Mouse (Mus musculus) adrenal gland, adult 8-10 months (tissue): ENCODE data around the gene Pilra. TPM values are rescaled to one million over a fixed set of nuclear protein-coding genes. Genes with fewer than 3 reads are reported as not detected.
A peak's percentile ranks its signal among the peaks of the same experiment; 100 is the strongest.

Experiments used
- DNase-seq: peaks from one replicate; pipeline ENCODE4 v3.0.0; 2022
- total RNA-seq, 4 experiments: library from RNA; stranded (reverse); gene quantifications; 2 replicates each; pipeline ENCODE4 v1.2.4; 2022

Pilra gene
- total RNA-seq, 4 experiments from 2014 or later = 1.8 to 5.8 (median 4.1) TPM

DNA sequence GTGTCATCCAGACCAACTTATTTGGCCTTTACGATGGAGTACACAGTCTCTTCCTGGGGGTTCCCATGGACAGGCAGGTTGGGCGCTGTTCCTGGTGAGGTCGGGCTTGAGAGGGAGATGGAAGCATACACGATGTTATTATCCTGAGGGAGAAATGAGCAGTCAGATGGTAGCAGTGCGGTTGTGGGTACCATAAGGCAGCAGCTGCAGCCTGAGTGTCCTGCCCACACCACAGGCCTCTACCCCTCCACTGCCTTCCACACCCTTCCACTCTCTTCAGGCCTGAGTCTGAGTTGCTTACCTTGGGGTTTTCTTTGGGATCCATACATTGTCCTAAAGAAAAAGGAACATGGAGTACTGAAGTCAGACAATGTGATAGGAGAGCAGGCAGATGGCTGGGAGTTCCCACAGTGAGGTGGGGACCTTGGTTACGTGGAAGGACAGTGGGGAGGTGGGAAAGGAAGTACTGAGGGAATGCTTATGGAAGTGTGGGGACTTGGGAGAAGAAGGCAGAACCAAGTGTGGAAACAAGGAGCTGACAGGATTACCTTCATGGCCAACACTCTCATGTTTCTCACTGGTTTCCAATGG lies 12.5 kb downstream of the Pilra start:
- DNase-seq = no peak

DNA sequence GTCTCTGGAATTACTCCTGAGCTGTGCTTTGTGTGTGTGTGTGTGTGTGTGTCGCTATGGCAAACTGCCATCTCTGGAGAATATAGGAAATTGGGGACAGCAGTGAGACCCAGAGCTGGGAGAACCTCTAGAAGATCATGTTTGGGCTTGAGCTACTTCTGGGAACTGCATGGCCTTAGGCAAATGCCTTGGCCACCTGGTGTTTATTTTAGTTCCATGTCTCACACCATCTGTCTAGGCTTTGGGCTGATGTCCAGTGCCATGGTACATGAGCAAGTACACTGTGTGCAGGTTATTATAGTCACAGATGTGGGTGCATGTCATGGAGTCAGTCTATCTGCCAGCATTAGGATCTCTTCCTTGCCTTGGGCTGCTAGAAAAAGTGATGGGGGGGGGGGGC lies 13.5 kb downstream of the Pilra start:
- no peak for DNase-seq

DNA sequence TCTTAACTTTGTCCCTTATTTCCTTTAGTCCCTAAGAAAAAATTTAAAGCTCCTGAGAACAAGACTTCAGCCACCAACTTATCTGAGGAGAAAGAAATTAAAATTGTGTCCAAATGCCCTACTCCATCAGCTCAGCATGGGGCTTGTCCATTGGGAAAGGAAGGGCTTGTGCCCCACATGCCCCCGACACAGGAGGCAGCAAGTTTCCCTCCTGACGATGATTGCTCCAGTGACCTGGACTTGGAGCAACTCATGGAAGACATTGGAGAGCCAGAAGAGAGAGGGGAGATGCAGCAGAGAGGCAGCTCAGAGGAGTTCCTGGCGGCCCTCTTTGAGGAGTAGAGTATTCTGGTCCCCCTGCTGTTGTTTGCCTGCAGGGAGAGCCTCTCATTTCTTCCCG lies 14.0 kb downstream of the Pilra start:
- DNase-seq = no peak

DNA sequence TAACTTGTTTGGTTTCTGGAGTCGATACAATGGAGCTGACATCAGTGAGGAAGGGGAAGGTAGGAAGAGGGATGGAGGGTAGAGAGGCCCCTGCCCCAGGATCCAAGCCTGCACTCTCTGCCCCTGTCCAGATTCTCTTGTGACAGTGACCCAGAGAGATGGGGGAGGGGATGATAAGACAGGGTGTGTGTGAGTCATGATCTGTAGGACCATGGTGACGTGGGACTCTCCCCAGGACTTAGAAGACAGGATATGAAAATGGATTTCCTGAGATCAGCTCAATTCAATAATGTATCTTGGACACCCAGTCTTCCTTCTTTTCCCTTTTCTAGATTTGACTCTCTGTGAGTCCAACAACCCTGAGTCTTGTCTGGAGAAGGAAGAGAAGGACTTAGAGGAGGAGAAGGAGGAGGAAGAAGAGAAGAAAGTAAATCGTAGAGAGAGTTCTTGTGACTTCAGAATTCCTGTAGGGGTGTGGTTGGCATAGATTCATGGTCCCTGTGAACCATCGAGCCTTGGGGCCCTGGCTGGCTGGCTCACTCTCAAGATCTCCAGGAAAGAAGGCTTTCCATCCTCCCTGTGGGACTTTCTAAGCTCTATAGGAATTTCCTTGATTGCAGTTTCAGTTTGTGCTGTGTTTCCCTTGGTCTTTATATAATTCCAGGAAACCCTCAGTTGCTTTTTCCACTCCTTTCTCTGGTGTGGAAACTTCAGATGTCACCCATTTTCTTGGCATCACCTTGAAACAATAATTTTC lies 18.4 kb downstream of the Pilra start:
- DNase-seq = no peak

DNA sequence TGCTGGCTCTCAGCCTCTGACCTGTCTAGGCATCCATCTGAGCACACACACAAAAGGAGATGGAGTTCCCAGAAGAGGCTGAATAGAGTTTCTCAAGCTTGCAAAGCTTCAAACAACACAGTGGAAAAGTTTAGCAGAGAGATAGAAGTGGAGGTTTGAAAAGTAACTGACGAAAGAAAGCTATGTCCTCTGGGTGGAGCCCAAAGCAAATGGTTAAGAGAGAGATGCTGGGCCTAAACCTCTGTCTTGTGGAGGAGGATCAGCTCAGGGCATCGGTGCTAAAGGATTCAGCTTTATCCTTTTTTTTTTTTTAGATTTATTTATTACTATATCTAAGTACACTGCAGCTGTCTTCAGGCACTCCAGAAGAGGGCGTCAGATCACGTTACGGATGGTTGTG lies 27.8 kb downstream of the Pilra start:
- no peak for DNase-seq

DNA sequence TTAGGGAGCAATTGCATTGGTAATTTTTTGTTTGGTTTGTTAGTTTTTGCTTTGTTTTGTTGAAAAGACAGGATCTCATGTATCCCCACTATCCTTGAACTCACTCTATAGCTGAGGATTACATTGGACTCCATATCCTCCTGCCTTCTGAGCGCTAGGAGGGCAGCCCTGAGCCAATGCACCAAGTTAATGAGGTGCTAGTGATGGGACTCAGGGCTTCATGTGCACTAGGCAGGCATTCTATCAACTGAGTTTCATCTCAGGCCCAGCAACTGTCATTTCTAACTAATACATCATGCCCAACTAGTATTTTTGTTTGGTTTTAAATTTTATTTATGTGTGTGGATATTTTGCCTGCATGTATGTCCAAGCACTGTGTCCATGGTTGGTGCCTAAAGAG lies 29.9 kb downstream of the Pilra start:
- no peak for DNase-seq

DNA sequence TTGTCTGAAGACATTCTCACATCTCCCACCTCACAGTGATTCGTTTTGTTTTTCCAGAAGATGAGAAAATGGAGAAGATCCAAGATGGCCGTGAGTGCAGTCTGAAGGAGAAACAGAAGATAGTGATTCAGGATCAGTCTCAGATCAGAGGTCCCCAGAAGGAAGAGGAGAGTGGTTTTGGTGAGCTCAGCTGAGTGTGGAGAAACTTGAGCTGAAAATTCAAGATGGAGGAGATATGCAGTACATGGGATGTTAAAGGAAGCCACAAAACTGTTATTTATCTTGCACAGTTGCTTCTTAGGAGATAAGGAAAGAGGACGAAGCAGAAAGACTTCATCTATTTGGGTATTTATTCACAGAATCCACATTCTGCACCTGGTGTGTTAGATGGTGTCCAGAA lies 35.2 kb downstream of the Pilra start:
- no peak for DNase-seq

DNA sequence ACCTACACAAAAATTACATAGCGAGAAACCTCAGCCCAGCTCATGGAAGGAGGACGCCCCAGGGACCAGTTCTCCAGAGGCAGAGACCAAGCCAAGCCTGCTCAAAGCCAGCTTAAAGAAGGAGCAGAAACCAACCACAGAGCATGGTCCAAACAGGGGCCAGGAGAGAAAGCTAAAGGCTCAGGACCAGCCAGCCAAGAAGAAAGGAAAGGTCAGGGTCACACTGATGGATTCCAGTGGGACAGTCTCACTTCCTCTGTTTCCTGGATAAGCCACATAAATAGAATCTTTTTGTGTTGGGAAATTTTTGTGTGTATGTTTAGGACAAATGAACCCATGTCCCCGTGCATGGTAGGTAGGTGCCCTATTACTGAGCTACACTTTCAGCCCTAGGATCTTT lies 39.5 kb downstream of the Pilra start:
- DNase-seq = no peak

DNA sequence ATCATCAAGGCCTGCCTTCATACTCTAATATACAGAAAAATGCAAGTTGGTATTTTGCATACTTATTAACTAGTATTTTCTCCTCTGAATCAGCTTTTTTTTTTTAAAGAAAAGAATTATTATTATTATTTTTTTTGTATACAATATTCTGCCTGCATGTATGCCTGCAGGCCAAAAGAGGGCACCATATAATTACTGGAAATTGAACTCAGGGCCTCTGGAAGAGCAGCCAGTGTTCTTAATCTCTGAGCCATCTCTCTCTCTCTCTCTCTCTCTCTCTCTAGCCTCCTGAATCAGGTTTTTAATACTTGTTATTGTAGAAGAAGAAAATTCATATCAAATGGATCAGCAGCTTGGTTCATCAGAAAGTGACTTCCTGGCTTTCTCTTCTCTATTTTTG lies 44.5 kb downstream of the Pilra start:
- DNase-seq = no peak

DNA sequence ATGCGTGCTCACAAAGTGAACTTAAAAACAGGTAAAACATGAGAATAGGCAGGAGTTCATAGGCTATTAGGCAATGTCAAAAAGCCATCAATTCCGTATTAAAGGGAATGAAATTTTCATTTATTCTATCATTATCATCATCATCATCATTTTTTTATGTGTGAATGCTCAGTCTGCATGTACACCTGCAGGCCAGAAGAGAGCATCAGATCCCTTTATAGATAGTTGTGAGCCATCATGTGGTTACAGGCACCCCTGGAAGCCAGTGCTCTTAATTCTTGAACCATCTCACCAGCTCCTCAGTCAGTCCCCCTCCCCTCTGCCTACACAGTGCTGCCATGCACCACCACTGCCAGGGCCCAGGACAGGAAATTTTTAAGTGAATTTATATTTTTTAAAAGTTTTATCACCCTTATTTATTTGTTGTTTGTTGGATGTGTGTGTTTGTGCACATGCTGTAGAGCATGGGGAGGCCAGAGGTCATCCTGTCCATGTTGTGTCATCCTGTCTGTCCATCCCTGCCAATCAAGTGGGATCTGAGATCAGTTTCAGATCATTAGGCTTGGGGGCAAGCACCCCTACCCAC lies 47.0 kb downstream of the Pilra start:
- no peak for DNase-seq

DNA sequence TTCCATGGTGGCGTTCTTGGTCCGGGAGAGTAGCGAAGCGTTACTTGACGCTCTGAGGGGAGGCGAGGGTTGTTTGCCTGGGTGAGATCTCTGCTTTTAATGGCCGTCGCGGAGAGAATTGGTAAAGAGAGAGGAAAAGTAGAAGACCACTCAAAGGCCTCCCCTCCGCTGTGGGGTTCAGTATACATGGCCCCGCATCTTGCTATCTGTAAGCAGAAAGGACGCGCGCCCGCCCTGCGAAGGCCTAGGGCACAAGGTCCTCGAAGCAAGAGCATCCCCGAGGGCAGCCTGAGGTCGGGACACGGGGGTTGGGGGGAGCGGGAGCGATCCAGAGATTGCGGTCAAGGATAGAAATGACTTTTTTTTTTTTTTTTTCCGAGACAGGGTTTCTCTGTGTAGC lies 47.9 kb downstream of the Pilra start:
- peak; percentile 58 for DNase-seq

DNA sequence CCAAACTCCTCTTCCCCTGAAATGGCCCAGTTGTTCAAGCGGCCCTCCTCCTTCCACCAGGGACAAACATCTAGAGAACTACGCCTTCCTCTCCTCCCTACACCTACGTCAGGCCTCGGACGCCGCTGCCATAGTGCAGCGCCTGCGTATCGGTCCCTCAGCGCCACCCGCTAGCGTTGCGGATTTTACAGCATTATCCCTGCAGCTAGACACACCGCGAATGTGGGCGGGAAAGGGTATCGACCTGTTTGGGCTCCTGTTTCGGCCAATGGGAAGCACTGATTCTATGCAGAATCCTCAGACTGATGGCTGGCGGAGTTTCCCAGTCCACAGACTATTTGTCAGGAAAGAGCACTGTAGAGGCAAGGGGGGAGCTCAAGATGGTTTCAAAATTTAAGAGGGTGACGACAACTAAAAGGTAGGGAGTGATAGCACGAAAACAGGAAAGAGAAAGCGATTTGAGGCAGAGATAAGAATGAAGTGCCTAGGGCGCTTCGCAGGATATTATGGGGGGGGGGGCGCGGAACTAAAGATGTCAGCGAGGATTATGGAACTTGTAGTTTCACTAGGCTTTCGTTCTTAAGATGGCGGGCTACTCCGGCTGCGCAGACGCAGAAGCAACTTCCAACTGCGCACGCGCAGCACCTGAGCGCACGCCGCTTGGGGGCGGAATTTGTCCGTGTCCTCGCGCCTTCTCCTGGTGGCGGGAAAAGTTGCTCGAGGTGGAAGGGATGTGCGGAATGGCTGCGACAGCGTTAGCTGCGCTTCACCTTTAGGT lies 48.7 kb downstream of the Pilra start, which contains the start of the genes Mepce and Zcwpw1:
Gene Mepce, minus strand, starts transcription at position 505 of the 778 bp plus-strand sequence.
Gene Zcwpw1, plus strand, starts transcription at position 648 of the 778 bp plus-strand sequence.
- peak; percentile 95 for DNase-seq

DNA sequence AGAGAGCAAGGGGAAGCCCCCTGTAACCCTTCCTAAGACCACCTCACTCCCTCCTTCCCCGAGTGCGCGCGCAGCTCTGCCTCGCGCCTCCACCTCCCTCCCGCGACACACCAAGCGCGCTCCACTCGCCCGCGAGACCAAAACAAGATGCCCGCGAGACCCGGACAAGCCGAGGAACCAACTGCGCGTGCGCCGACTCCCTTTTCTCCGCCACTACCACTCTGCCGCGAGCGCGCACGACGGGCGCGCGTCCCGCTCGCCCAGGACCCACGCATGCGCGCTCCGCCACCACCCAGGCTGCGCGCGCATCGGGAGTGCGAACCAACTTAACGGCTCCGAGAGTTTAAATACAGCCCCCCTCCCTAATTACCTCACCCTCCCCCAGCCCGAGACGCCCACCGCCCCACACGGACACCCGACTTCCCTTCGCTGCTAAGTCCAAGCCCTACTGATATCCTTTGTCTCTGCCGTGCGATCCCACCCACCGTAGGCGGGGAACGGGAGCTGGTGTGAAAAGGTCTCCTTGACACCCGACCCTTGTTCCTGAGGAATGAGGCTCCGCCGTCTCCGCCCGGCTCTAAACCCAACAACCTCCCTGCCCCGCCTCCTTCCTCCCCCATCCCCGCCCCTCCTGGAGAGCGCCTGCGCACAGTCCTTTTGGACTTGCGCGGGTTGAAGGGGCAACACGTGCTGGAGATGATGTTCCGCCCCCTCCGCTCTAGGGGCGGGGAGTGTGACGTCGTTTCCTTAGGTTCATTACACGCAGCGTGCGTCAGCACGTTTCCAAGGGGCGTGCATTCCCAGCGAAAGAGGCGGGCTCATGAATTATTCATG lies 49.8 kb downstream of the Pilra start:
- DNase-seq = peak; percentile 99

DNA sequence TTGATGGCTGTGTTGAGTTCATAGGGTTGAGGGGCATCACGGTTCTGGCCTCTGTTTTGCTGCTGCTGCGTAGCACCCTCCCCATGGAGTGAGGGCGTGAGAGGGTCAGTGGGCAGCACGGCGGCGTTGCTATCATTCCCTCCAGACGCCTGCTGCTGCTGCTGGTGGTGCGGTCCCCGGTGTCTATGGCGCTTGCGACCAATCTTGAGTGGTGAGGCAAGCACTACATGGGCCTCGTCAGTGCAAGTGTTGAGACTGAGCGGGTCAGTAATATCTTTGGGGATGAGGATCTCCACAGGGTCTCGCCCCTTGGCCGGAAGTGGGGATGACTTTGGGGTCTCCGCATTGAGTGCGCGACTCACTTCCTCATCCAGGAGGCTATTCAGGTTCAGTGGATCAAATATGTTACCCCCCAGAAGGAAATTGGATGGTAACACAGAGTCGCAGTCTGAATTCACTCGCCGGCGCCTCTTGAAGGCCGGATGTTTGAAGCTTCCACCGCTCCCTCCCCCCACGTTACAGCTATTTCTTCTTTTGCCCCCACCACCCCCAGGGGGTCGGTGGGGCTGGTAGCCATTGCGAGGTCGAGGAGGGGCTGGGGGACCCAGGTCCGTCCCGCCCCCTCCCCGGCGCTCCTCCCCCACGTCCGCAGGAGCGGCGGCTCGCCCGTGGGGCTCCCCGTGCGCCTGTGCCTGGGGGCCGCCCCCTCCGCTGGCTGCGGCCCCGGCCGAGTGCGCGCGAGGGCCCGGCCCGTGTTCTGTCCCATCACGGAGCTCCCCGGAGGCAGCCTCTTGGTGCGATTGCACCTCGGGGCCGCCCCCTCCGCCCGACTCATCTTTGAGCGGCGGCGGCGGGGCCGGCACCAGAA lies 50.7 kb downstream of the Pilra start:
- peak; percentile 61 for DNase-seq

DNA sequence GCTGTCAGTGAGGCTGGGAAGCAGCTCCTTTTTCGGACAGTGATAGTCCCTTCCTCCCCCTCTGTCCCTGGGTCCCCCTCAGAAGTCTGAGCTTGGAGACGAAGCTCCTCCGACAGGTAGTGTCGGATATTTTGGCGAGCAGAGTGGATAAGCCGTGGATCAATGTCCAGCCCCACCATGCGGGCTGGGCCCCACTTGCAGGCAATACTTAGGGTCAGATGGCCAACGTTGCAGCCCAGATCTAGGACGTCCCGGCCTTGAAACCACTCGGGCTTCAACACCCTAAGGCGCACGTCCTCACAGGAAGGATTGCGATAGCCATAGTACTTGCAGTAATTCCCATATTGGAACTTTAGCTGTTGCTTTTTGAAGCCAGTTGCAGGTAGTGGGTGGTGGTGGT lies 51.5 kb downstream of the Pilra start:
- peak; percentile 61 for DNase-seq

DNA sequence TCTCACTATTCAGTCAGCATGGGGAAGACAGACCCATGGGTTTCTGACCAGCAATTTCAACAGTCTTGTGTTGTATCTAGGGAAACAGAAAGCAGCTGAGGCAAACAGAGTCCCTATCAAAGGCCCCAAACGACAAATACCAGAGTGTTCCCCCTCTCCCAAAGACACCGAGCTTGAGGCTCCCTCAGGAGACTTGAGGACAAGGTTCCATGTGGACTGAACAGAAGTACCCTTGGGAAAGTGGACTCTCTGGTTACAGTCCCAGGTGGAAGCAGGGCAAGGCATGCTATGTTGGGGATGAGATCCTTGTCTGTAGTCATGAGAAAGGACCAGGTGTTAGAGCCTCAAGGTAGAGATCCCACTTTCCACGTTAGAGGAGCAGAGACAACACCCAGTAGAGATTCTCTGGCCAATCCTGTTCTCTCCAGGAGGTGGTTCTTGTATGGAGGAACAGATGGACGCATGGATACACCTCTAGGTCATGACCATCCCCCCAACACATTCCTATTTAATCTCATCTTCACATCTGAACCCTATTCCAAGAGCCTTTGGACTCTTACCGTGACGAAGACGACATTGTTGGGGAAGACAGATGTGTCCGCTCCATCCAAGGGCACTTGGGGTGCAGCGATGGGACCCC lies 52.1 kb downstream of the Pilra start:
- no peak for DNase-seq

DNA sequence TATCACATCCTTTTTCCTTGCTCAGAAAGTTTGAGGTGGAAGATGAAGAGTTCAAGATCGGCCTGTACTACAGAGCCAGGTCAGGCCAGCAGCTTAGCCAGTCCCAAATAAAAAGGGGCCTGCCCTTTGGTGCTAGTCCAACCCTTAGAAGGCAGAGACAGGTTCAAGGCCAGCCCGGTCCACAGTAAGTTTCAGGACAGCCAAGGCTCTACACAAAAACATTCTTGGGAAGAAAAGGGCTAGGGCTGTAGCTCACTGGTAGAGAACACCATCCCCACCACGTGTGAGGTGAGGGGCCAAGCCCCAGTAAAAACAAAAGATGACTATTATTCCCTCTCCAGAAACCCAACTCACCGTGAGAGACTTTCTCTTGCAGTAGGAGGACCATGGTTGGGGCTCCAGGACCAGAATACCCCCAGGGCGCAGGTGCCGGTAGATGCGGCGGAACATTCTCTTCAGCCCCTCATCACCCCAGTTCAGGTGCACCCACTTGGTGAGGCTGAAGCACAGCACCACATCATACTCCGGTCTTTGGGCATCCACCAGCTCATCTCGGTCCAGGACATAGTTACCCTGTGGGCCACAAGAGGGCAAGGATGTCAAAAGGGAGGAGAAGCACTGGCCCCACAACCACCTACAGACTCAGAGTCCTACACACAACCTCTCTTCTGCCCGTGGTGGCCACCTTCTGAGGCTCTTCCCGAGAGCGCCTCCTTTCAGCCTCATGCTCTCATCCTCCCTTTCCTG lies 53.1 kb downstream of the Pilra start:
- DNase-seq = no peak

DNA sequence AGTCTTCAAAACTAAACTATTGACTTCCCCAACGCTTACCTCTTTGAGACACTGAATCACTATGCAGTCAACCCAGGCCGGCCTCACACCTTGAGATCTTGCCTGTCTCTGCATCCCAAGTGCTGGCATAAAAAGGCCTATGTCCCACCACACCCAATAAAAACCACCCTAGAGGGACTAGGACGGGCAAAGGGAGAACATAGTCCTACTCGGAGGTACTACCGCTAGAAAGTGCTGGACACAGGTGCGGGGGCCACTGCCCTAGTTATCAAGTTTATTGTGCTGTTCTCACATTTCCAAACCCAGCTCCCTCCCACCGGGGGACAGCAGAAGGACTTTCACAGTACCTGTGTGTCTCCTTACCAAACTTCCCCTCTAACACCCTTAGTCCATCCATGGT lies 54.4 kb downstream of the Pilra start:
- no peak for DNase-seq

DNA sequence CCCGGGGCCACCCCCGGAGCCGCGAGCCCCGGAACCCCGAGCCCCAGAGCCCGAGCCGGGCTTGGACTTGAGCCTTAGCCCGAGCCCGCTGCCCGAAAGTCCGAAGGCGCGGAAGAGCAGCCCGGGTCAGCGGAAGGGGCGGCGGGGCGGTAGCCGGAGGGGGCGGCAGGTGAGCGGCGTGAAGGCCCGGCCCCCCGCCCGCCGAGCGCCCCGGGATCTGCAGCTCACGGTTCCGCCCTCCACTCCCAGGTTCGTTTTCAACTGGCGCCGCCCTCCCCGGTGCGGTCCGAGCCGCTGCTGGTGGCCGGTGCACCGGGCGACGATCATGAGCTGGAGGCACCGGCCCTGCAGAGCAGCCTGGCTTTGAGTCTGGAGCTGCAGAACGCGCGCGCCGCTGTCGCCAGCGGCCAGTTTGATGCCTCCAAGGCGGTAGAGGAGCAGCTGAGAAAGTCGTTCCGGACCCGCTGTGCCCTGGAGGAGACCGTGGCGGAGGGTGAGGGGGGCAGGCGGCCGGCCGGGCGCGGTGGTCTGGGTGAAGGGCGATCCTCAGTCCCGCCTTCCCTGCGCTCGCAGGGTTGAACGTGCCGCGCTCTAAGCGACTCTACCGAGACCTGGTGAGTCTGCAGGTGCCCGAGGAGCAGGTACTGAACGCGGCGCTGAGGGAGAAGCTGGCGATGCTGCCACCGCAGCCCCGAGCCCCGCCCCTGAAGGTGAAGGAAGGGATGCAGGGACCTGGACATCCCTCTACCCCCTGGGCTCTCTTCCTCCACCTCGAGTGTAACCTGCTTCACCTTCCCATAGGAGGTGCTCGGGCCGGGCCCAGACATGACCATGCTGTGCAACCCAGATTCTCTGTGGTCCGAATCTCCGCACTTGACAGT lies 56.8 kb downstream of the Pilra start:
- DNase-seq = no peak
